Mouse (Mus musculus) lung, embryonic 14.5 days (tissue): ENCODE results near the gene Ghrhr. TPM values are rescaled to one million over a fixed set of nuclear protein-coding genes. Genes with fewer than 3 reads are reported as not detected.

Source experiments
- ATAC-seq: fragments of 200-750 bp; cut with Nextera tagmentation; 2 replicates; pipeline ENCODE4 v1.8.0; 2017; ENCODE audit warnings: mild to moderate bottlenecking, moderate TSS enrichment, moderate library complexity; ENCODE audit not compliant: insufficient read depth
- DNase-seq: peaks from one replicate; pipeline ENCODE4 v3.0.0-alpha.2; 2015
- H3K27ac ChIP-seq: fragments of 300-500 bp; sonication (generic); 2 replicates; pipeline ENCODE4 v1.5.1; 2014; ENCODE audit warnings: low read depth, mild to moderate bottlenecking, moderate library complexity
- H3K27me3 ChIP-seq: fragments of 300-500 bp; sonication (generic); 2 replicates; pipeline ENCODE4 v1.6.1; 2014; ENCODE audit warnings: low read length, control low read depth; ENCODE audit not compliant: insufficient read depth
- H3K36me3 ChIP-seq: fragments of 300-500 bp; sonication (generic); 2 replicates; pipeline ENCODE4 v1.6.1; 2014; ENCODE audit warnings: control low read depth; ENCODE audit not compliant: insufficient read depth
- H3K4me1 ChIP-seq: fragments of 300-500 bp; sonication (generic); 2 replicates; pipeline ENCODE4 v1.6.1; 2014; ENCODE audit warnings: antibody characterized with exemption, control low read depth; ENCODE audit not compliant: insufficient read depth
- H3K4me2 ChIP-seq: fragments of 300-500 bp; sonication (generic); 2 replicates; pipeline ENCODE4 v1.6.1; 2014; ENCODE audit warnings: mild to moderate bottlenecking
- H3K4me3 ChIP-seq: fragments of 300-500 bp; sonication (generic); 2 replicates; pipeline ENCODE4 v1.5.1; 2014; ENCODE audit warnings: low read depth, low read length
- H3K9ac ChIP-seq: fragments of 300-500 bp; sonication (generic); 2 replicates; pipeline ENCODE4 v1.6.1; 2014
- H3K9me3 ChIP-seq: fragments of 300-500 bp; sonication (generic); 2 replicates; pipeline ENCODE4 v1.6.1; 2016; ENCODE audit warnings: low read depth, low read length, control low read depth
- CTCF ChIP-seq: IDR thresholded peaks from 2 replicates; pipeline ENCODE4 v1.5.1; 2016; ENCODE audit warnings: antibody characterized with exemption, low read depth
- WGBS: fragments of 180-500 bp; shearing (Covaris S2); extraction: QIAGEN DNeasy Blood & Tissue Kit; methylation state at CpG from one replicate; pipeline ENCODE4 v1.1.7; 2014; 5-methylcytosine and 5-hydroxymethylcytosine counted together
- polyA plus RNA-seq: library from polyadenylated mRNA; unstranded; fragments of >200 nt; fragmentation: Nextera tagmentation; extraction: Ambion mirVana; gene quantifications from 2 replicates; pipeline ENCODE4 v1.2.1, GENCODE M21; 2014

Gene Ghrhr
- polyA plus RNA-seq, 1 experiment from 2014 or later: not detected

- Histone ChIP-seq H3K4me3 (no peak overlapping the region), H3K9ac (no peak overlapping the region), H3K4me1 (peaks cover 22% of the 10 kb centered on the region; the same call in 1 of the 2 replicates), H3K27me3 (no peaks in the 10 kb centered on the region), H3K4me2 (no peak overlapping the region), H3K36me3 (no peaks in the 10 kb centered on the region), H3K9me3 (no peaks in the 10 kb centered on the region), H3K27ac (no peak overlapping the region)
- 31% methylated on average over 2 of the region's 2 CpGs for WGBS
- ATAC-seq (no peak), DNase-seq (peak; percentile 61)
- peak; percentile 83 for TF ChIP-seq CTCF
Measured at GRCm38 (mm10) chr6:55358731-55359143, 17.4 kb upstream of the Ghrhr start.

GRCm38 (mm10) chr6:55362663-55363062 is 13.4 kb upstream of the Ghrhr start:
- 78% methylated on average over 1 of the region's 1 CpGs for WGBS
- DNase-seq (no peak), ATAC-seq (no peak)
- Histone ChIP-seq H3K4me3 (no peak overlapping the region), H3K9ac (no peak overlapping the region), H3K4me1 (peaks cover 2% of the 10 kb centered on the region; the same call in 1 of the 2 replicates), H3K4me2 (no peak overlapping the region), H3K27me3 (no peaks in the 10 kb centered on the region), H3K9me3 (no peaks in the 10 kb centered on the region), H3K36me3 (no peaks in the 10 kb centered on the region), H3K27ac (no peak overlapping the region)
- no peak for TF ChIP-seq CTCF

GRCm38 (mm10) chr6:55367126-55367525 is 9.0 kb upstream of the Ghrhr start:
- no peak overlapping the region for H3K4me3 ChIP-seq
- DNase-seq (no peak), ATAC-seq (no peak)
- no peaks in the 10 kb centered on the region for H3K9me3 ChIP-seq
- no peak overlapping the region for H3K4me2 ChIP-seq
- H3K36me3 ChIP-seq: no peaks in the 10 kb centered on the region
- H3K27me3 ChIP-seq: no peaks in the 10 kb centered on the region
- H3K4me1 ChIP-seq: no peaks in the 10 kb centered on the region
- no peak overlapping the region for H3K9ac ChIP-seq
- no peak overlapping the region for H3K27ac ChIP-seq
- no peak for TF ChIP-seq CTCF

GRCm38 (mm10) chr6:55370831-55371230 is 5.3 kb upstream of the Ghrhr start:
- H3K4me3 ChIP-seq: no peak overlapping the region
- TF ChIP-seq CTCF: no peak
- no peak for DNase-seq

GRCm38 (mm10) chr6:55376511-55376910 is 416 bp downstream of the Ghrhr start:
- no peak overlapping the region for H3K4me2 ChIP-seq
- whole genome bisulfite sequencing: 57% methylated on average over 5 of the region's 5 CpGs
- no peaks in the 10 kb centered on the region for H3K9me3 ChIP-seq
- no peak overlapping the region for H3K4me3 ChIP-seq
- no peaks in the 10 kb centered on the region for H3K27me3 ChIP-seq
- DNase-seq: no peak
- no peak for ATAC-seq
- TF ChIP-seq CTCF: no peak
- H3K9ac ChIP-seq: no peak overlapping the region
- H3K27ac ChIP-seq: no peak overlapping the region
- no peaks in the 10 kb centered on the region for H3K36me3 ChIP-seq
- H3K4me1 ChIP-seq: no peaks in the 10 kb centered on the region

More at GRCm38 (mm10) chr6:55370831-55371230, 5.3 kb upstream of the Ghrhr start:
- WGBS: 84% methylated on average over 6 of the region's 6 CpGs
- Histone ChIP-seq H3K9me3 (no peaks in the 10 kb centered on the region), H3K4me1 (no peaks in the 10 kb centered on the region), H3K27me3 (no peaks in the 10 kb centered on the region), H3K9ac (no peak overlapping the region), H3K4me2 (no peak overlapping the region), H3K27ac (no peak overlapping the region), H3K36me3 (no peaks in the 10 kb centered on the region)
- ATAC-seq: no peak

- Histone ChIP-seq H3K4me2 (no peak overlapping the region), H3K36me3 (no peaks in the 10 kb centered on the region), H3K27ac (no peak overlapping the region), H3K4me3 (no peak overlapping the region), H3K9ac (no peak overlapping the region), H3K9me3 (no peaks in the 10 kb centered on the region), H3K4me1 (no peaks in the 10 kb centered on the region), H3K27me3 (no peaks in the 10 kb centered on the region)
- TF ChIP-seq CTCF: no peak
- no peak for DNase-seq
- ATAC-seq: no peak
- 62% methylated on average over 4 of the region's 4 CpGs for WGBS
Measured at GRCm38 (mm10) chr6:55377461-55377860, 1.4 kb downstream of the Ghrhr start.

- no peaks in the 10 kb centered on the region for H3K27me3 ChIP-seq
- 34% methylated on average over 3 of the region's 3 CpGs for WGBS
- H3K9ac ChIP-seq: no peak overlapping the region
- no peak overlapping the region for H3K4me2 ChIP-seq
- DNase-seq (peak; percentile 70), ATAC-seq (no peak; the same call in 1 of the 2 replicates)
- H3K4me3 ChIP-seq: no peak overlapping the region
- H3K27ac ChIP-seq: no peak overlapping the region
- no peaks in the 10 kb centered on the region for H3K9me3 ChIP-seq
- H3K4me1 ChIP-seq: no peaks in the 10 kb centered on the region
- no peaks in the 10 kb centered on the region for H3K36me3 ChIP-seq
- peak; percentile 77 for TF ChIP-seq CTCF
Measured at GRCm38 (mm10) chr6:55379641-55380335, 3.7 kb downstream of the Ghrhr start.
